Mouse (Mus musculus): ENCODE data around the gene Aida.
"Not testable (repeated sequence)": the region's sequence is repeated elsewhere in the genome, so short reads cannot be mapped to it uniquely, and the experiment has no call there.

The Aida gene

GRCm38 (mm10) chr1:183296465-183296864 lies at the start of gene Aida:
Aida (plus strand) TSS chr1:183296590.
- DNase-seq (ENCODE audit: low spot score), result no peak

DNA sequence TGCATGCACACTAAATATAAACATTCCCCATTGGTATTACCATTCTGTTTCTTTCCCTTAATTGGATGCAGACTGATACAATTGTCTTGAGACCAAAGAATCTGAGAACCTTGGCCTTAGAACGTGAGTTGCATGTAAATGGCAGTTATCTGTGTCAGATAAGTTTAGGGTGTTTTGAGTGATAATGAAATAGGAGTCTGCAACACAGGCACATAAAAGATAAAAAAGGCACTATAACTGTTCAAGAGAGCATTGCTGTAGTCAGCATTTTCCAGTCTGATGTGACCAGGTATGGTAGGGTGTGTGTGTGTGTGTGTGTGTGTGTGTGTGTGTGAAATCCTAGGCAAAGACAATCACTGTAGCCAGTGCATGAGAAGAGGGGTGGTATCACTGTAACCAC lies 48.2 kb upstream of the Aida start:
- no peak for DNase-seq (ENCODE audit: low spot score)

GRCm38 (mm10) chr1:183250612-183251011 lies 45.8 kb upstream of the Aida start:
- no peak for DNase-seq (ENCODE audit: low spot score)

GRCm38 (mm10) chr1:183251818-183252217 lies 44.6 kb upstream of the Aida start:
- no peak for DNase-seq (ENCODE audit: low spot score)

DNA sequence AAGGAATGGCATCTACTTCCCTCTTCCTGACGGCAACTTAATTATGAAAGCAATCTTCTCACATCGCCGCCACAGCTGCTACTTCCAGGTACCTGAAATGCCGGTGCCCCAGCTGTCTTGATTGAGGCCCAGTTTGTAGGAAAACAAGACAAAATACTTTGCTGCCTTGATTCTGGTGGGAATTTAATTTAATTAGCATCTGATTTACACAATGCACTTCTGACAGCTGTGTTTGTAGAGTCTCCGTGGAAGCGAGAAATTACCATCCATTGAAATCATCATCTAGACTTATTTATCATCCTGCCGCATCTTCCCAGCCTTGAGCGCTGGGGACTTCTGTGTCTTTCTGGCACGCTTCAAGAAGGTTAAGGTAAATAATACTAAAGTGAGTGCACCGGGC lies 43.8 kb upstream of the Aida start:
- DNase-seq (ENCODE audit: low spot score), result no peak

DNA sequence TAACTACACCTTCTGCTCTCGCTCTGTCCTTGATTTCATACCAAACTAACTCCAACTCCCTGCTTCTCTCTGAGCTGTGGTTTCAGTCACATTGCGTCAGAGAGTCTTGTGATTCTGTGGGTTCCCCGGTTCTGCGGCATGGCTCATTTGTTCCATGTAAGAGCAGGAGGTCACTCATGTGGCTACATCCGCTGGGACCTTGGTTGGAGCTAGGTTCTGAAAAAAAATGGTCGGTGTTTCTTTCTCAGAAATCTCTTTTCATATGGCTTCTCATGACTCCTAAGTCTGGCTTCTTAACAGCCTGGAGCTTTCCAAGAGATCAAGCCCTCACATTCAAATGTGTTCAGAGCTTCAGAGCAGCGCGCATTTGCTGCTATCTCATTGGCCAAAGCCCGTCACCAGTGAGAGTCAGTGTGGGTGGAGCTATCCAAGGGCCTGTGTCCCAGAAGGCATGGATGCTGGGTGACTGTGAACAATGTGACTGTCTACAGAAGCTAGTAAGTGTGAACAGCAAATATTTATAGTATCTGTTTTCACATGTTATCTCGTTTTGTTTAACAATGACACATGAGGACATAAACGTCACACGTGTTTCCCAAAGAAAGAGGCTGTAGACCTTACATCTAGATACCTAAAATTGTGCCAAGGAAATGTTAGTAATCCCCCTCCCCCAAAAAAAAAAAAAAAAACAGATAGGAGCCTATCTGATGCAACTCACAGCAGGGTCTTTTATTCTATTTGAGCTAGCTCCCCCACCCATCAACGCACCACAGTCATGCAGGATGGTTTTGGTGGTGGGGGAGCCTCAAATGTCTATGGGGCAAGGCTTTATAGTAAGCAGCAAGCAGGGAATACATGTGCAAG lies 32.0 kb upstream of the Aida start:
- no peak for DNase-seq (ENCODE audit: low spot score)

GRCm38 (mm10) chr1:183265921-183266467 lies 30.4 kb upstream of the Aida start:
- no peak for DNase-seq (ENCODE audit: low spot score)

GRCm38 (mm10) chr1:183267666-183268065 lies 28.7 kb upstream of the Aida start:
- no peak for DNase-seq (ENCODE audit: low spot score)

GRCm38 (mm10) chr1:183272867-183273818 lies 23.2 kb upstream of the Aida start:
- no peak for DNase-seq (ENCODE audit: low spot score)

DNA sequence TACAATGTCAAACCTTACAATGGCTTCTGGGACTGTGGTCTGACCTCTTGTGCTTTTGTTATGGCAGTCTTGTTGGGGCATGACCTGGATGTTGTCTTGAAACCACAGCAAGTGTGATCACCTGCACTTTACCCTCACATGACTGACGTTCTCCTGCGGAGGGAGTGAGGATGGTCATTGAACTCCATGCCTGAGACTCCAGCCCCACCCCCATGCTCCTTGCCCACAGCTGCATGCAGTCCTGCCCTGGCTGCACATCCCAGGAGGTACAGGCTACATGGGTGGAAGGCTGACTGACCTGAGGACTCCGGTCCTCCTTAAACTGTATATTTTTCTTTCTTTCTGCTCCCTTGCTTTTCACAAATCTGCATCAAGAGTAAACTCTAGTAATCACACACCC lies 22.0 kb upstream of the Aida start:
- DNase-seq (ENCODE audit: low spot score), result no peak

DNA sequence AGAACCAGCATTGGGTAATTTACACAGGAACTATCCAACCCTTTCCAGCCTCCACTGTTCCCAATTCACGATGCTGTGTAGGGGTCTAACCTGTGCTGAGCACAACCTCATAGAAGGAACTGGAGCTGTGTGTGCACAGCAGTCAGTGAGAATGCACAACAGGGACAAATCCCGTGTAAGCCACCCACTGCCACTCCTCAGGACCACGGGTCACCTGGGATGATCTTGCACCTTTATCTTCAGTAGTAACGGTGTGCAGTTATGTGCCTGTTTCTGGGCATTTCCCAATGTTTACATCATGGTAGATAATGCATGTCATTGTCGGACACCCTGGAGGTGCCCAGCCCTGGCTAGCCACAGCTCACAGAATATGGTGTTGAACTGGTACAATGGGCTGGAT lies 20.6 kb upstream of the Aida start:
- no peak for DNase-seq (ENCODE audit: low spot score)

DNA sequence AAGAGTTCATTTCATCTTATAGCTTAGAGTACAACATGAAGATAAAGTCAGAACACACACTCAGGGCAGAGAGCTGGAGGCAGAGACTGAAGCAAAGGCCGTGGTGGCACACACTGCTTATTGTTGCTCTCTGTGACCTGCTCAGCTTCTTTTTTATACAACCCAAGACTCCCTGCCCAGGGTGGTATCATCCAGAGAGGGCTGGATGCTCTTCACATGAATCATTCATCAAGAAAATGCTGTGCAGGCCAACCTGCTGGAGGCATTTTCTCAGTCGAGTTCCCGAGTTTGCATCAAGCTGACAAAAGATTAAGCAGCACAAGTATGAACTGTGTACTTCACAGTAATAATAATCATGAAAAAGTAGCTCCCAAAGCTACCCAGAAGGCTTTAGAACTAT lies 8.0 kb upstream of the Aida start:
- no peak for DNase-seq (ENCODE audit: low spot score)

DNA sequence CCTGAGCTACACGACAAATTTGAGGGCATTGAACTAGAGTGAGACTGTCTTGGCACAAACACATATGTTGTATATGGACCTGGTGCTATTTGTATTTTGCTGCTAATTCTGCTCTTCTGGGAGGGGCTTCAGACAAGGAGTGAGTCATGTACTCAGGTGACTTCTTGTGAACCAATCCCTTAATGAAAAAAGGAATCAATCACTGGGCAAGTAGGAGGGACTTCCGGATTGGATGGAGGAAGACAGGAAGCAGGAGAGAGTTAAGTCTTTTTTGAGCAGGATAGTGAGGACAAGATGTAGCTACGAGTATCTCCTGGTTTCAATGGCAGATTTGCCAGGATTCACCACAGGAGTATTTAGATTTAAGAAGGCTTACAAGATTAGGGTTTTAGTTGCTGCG lies 6.8 kb upstream of the Aida start:
- DNase-seq (ENCODE audit: low spot score), result no peak

DNA sequence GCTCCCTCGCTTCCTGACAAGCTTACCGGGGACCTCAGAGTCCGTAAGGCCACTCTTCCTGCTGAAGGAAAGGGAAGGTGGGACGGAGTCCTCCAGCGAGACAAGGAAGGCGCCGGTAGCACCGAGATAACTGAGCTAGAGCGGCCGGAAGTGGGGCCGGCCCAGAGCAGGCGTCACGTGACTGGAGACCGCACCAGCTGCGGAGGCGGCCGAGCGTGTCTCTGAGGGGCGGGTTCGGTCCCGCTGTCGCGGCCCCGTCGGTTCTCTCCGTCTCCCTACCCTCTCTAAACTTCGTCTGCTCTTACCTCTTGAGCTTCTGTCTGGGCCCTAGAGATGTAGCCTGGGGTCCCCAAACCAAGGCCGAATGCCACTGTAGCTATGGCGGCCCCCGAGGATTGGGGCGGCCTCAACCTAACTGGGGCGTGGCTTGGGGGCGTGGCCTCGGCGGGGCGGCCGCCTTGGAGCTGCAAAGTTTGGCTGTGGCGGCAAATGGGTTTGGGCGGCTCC lies 540 bp downstream of the Aida start, which contains the start of gene Brox:
Brox (minus strand) TSS at position 393 of the 507 bp plus-strand sequence.
- DNase-seq (ENCODE audit: low spot score), result peak; percentile 89

GRCm38 (mm10) chr1:183297473-183297885 lies 1.1 kb downstream of the Aida start:
- peak; percentile 39 for DNase-seq (ENCODE audit: low spot score)

- DNase-seq (ENCODE audit: low spot score), result peak; percentile 4
Observed at GRCm38 (mm10) chr1:183297886-183298489, 1.6 kb downstream of the Aida start.

DNA sequence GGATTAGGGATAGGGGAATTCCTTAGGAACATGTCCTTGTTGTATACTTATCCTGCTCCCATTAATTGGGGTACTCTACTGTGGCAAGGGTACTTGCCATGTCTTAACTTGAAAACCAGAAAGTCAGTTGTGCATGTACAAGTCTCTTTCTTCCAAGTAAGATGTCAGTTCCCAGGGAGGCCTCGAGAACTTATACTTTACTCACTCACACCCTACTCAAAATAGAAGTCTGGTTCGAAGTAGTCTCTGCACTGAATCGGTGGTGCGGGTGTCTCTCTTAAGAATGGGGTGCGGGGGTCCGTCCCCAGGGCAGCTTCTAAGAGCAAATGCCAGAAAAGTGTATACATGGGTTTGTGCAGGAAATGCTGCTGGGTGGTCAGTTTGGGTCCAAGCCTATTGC lies 2.8 kb downstream of the Aida start:
- DNase-seq (ENCODE audit: low spot score), result peak; percentile 100

GRCm38 (mm10) chr1:183307555-183307954 lies 11.2 kb downstream of the Aida start:
- no peak for DNase-seq (ENCODE audit: low spot score)

DNA sequence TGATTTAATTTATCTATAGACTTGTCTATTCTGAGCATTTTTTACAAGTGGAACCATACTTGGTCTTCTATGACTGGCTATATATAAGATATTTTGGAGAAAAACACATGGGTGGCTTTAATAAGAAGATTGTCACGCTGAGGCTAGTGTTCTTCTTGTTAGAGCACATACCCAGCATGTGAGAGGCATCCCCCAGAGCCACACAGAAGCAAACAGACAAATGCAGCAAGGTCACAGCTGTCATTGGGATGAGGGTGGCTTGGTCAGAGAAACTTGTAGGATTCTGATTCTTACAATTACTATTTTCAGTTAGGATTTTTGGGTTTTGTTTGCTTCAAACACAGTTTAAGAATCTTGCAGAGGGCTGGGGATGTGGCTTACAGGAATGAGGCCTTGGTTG lies 12.1 kb downstream of the Aida start:
- no peak for DNase-seq (ENCODE audit: low spot score)

DNA sequence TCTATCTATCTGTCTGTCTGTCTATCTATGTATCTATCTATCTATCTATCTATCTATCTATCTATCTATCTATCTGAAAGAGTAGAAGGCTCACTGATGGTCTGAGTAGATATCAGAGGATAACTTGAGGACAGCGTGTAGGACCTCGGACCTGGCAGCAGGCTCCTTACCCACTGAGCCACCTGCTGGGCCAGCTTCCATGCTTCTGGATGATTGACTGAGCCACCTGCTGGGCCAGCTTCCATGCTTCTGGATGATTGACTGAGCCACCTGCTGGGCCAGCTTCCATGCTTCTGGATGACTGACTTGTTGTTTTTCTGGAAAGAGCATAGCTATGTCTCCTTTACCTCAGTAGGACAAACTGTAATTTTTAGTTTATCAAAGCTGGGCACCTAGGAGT lies 13.2 kb downstream of the Aida start:
- not testable (repeated sequence) for DNase-seq (ENCODE audit: low spot score)

GRCm38 (mm10) chr1:183312076-183312475 lies 15.7 kb downstream of the Aida start:
- DNase-seq (ENCODE audit: low spot score), result no peak

GRCm38 (mm10) chr1:183315783-183316182 lies 19.4 kb downstream of the Aida start:
- DNase-seq (ENCODE audit: low spot score), result no peak
